Mouse (Mus musculus) forebrain, embryonic 15.5 days (tissue): ENCODE results near the gene Cdcp2. TPM values are rescaled to one million over a fixed set of nuclear protein-coding genes. Genes with fewer than 3 reads are reported as not detected.
"Not testable (repeated sequence)": the region's sequence is repeated elsewhere in the genome, so short reads cannot be mapped to it uniquely, and the experiment has no call there.

Source experiments
- ATAC-seq: fragments of 200-750 bp; cut with Nextera tagmentation; replicated peaks from 2 replicates; pipeline ENCODE4 v1.8.0; 2017; ENCODE audit warnings: mild to moderate bottlenecking, moderate TSS enrichment, moderate library complexity
- H3K27ac ChIP-seq: fragments of 300-500 bp; sonication (generic); replicated peaks from 2 replicates; pipeline ENCODE4 v1.5.1; 2015; ENCODE audit warnings: mild to moderate bottlenecking, inconsistent platforms
- H3K27me3 ChIP-seq: fragments of 300-500 bp; sonication (generic); 2 replicates; pipeline ENCODE4 v1.6.1; 2015; ENCODE audit warnings: inconsistent platforms
- H3K36me3 ChIP-seq: fragments of 300-500 bp; sonication (generic); 2 replicates; pipeline ENCODE4 v1.6.1; 2015; ENCODE audit warnings: mild to moderate bottlenecking, inconsistent platforms
- H3K4me1 ChIP-seq: fragments of 300-500 bp; sonication (generic); 2 replicates; pipeline ENCODE4 v1.6.1; 2015; ENCODE audit warnings: inconsistent platforms
- H3K4me2 ChIP-seq: fragments of 300-500 bp; sonication (generic); replicated peaks from 2 replicates; pipeline ENCODE4 v1.6.1; 2015; ENCODE audit warnings: mild to moderate bottlenecking, inconsistent platforms
- H3K4me3 ChIP-seq: fragments of 300-500 bp; sonication (generic); 2 replicates; pipeline ENCODE4 v1.5.1; 2015; ENCODE audit warnings: mild to moderate bottlenecking, inconsistent platforms
- H3K9ac ChIP-seq: fragments of 300-500 bp; sonication (generic); replicated peaks from 2 replicates; pipeline ENCODE4 v1.6.1; 2015; ENCODE audit warnings: mild to moderate bottlenecking, inconsistent platforms
- H3K9me3 ChIP-seq: fragments of 300-500 bp; sonication (generic); 2 replicates; pipeline ENCODE4 v1.6.1; 2016; ENCODE audit warnings: inconsistent platforms
- WGBS: fragments of 180-500 bp; shearing (Covaris S2); methylation state at CpG from one replicate; pipeline ENCODE4 v1.1.7; 2015; ENCODE audit warnings: mixed read lengths; 5-methylcytosine and 5-hydroxymethylcytosine counted together
- polyA plus RNA-seq: library from polyadenylated mRNA; unstranded; fragments of >200 nt; fragmentation: Nextera tagmentation; extraction: Ambion mirVana; gene quantifications from 2 replicates; pipeline ENCODE4 v1.2.1, GENCODE M21; 2015

Gene Cdcp2
- polyA plus RNA-seq, 1 experiment from 2014 or later, result not detected

GRCm38 (mm10) chr4:107096043-107096442, 648 bp upstream of the Cdcp2 start:
- Histone ChIP-seq H3K9me3 (no peaks in the 10 kb centered on the region), H3K9ac (no peak overlapping the region), H3K4me2 (no peak overlapping the region), H3K36me3 (no peaks in the 10 kb centered on the region), H3K27me3 (no peaks in the 10 kb centered on the region), H3K4me1 (peaks cover 3% of the 10 kb centered on the region; the same call in 1 of the 2 replicates), H3K4me3 (no peak overlapping the region), H3K27ac (no peak overlapping the region)
- no peak for ATAC-seq
- WGBS, result 33% methylated on average over 6 of the region's 6 CpGs

GRCm38 (mm10) chr4:107097871-107098270, 1.2 kb downstream of the Cdcp2 start:
- Histone ChIP-seq H3K27me3 (no peaks in the 10 kb centered on the region), H3K36me3 (no peaks in the 10 kb centered on the region), H3K9ac (no peak overlapping the region), H3K9me3 (no peaks in the 10 kb centered on the region), H3K27ac (no peak overlapping the region), H3K4me3 (no peak overlapping the region), H3K4me2 (no peak overlapping the region), H3K4me1 (peaks cover 3% of the 10 kb centered on the region; the same call in 1 of the 2 replicates)
- WGBS, result 66% methylated on average over 15 of the region's 15 CpGs
- ATAC-seq, result no peak

GRCm38 (mm10) chr4:107098375-107098774, 1.7 kb downstream of the Cdcp2 start:
- H3K36me3 ChIP-seq, result no peaks in the 10 kb centered on the region
- WGBS, result 87% methylated on average over 10 of the region's 10 CpGs
- H3K4me2 ChIP-seq, result no peak overlapping the region
- no peak overlapping the region for H3K9ac ChIP-seq
- H3K9me3 ChIP-seq, result no peaks in the 10 kb centered on the region
- H3K4me1 ChIP-seq, result peaks cover 3% of the 10 kb centered on the region; the same call in 1 of the 2 replicates
- H3K4me3 ChIP-seq, result no peak overlapping the region
- ATAC-seq, result no peak
- no peak overlapping the region for H3K27ac ChIP-seq
- H3K27me3 ChIP-seq, result no peaks in the 10 kb centered on the region

- Histone ChIP-seq H3K36me3 (no peaks in the 10 kb centered on the region), H3K4me3 (no peak overlapping the region), H3K27me3 (no peaks in the 10 kb centered on the region), H3K9me3 (no peaks in the 10 kb centered on the region), H3K4me1 (peaks cover 3% of the 10 kb centered on the region; the same call in 1 of the 2 replicates), H3K9ac (no peak overlapping the region), H3K27ac (no peak overlapping the region), H3K4me2 (no peak overlapping the region)
- ATAC-seq, result no peak
- 66% methylated on average over 17 of the region's 17 CpGs for WGBS
Observed at GRCm38 (mm10) chr4:107098791-107099525, 2.3 kb downstream of the Cdcp2 start.

- no peaks in the 10 kb centered on the region; the same call in 1 of the 2 replicates for H3K4me1 ChIP-seq
- no peaks in the 10 kb centered on the region for H3K27me3 ChIP-seq
- H3K9ac ChIP-seq, result no peak overlapping the region
- no peak overlapping the region for H3K4me2 ChIP-seq
- 80% methylated on average over 8 of the region's 8 CpGs for WGBS
- no peaks in the 10 kb centered on the region for H3K36me3 ChIP-seq
- H3K9me3 ChIP-seq, result no peaks in the 10 kb centered on the region
- no peak overlapping the region for H3K4me3 ChIP-seq
- ATAC-seq, result no peak
- H3K27ac ChIP-seq, result no peak overlapping the region
Observed at GRCm38 (mm10) chr4:107102220-107102619, 5.5 kb downstream of the Cdcp2 start.

- Histone ChIP-seq H3K9me3 (no peaks in the 10 kb centered on the region), H3K36me3 (no peaks in the 10 kb centered on the region), H3K4me1 (0 out of 2 replicates have a peak, but pooled peaks cover 4% of the 10 kb centered on the region), H3K27ac (no peak overlapping the region), H3K27me3 (no peaks in the 10 kb centered on the region), H3K9ac (no peak overlapping the region), H3K4me2 (no peak overlapping the region), H3K4me3 (no peak overlapping the region)
- ATAC-seq, result no peak
- WGBS, result 92% methylated on average over 16 of the region's 16 CpGs
Observed at GRCm38 (mm10) chr4:107106777-107107176, 10.1 kb downstream of the Cdcp2 start.

- no peak overlapping the region for H3K4me2 ChIP-seq
- no peak overlapping the region for H3K27ac ChIP-seq
- 0 out of 2 replicates have a peak, but pooled peaks cover 4% of the 10 kb centered on the region for H3K4me1 ChIP-seq
- no peaks in the 10 kb centered on the region for H3K9me3 ChIP-seq
- no peak for ATAC-seq
- H3K4me3 ChIP-seq, result no peak overlapping the region
- no peak overlapping the region for H3K9ac ChIP-seq
- no peaks in the 10 kb centered on the region for H3K36me3 ChIP-seq
- 52% methylated on average over 13 of the region's 13 CpGs for WGBS
- H3K27me3 ChIP-seq, result no peaks in the 10 kb centered on the region
Observed at GRCm38 (mm10) chr4:107108291-107108731, 11.6 kb downstream of the Cdcp2 start.

GRCm38 (mm10) chr4:107109181-107109580, 12.5 kb downstream of the Cdcp2 start:
- H3K27me3 ChIP-seq, H3K9ac ChIP-seq, H3K4me2 ChIP-seq, H3K9me3 ChIP-seq, ATAC-seq, H3K36me3 ChIP-seq, H3K4me1 ChIP-seq, H3K27ac ChIP-seq, H3K4me3 ChIP-seq: not testable (repeated sequence)
- 93% methylated on average over 6 of the region's 6 CpGs for WGBS

GRCm38 (mm10) chr4:107114278-107114677, 17.6 kb downstream of the Cdcp2 start:
- WGBS, result 70% methylated on average over 8 of the region's 8 CpGs
- H3K27me3 ChIP-seq, result no peaks in the 10 kb centered on the region
- no peaks in the 10 kb centered on the region for H3K9me3 ChIP-seq
- H3K4me1 ChIP-seq, result no peaks in the 10 kb centered on the region
- no peak for ATAC-seq
- H3K9ac ChIP-seq, result no peak overlapping the region
- H3K4me2 ChIP-seq, result no peak overlapping the region
- H3K36me3 ChIP-seq, result no peaks in the 10 kb centered on the region
- H3K4me3 ChIP-seq, result no peak overlapping the region
- H3K27ac ChIP-seq, result no peak overlapping the region

GRCm38 (mm10) chr4:107117741-107118385, 21.2 kb downstream of the Cdcp2 start:
- no peak overlapping the region for H3K27ac ChIP-seq
- no peak for ATAC-seq
- no peaks in the 10 kb centered on the region for H3K9me3 ChIP-seq
- 0 out of 2 replicates have a peak, but pooled peaks cover 2% of the 10 kb centered on the region for H3K4me1 ChIP-seq
- H3K4me3 ChIP-seq, result no peak overlapping the region
- no peaks in the 10 kb centered on the region for H3K27me3 ChIP-seq
- WGBS, result 90% methylated on average over 2 of the region's 2 CpGs
- no peak overlapping the region for H3K9ac ChIP-seq
- H3K4me2 ChIP-seq, result no peak overlapping the region
- H3K36me3 ChIP-seq, result no peaks in the 10 kb centered on the region

GRCm38 (mm10) chr4:107119056-107119455, 22.4 kb downstream of the Cdcp2 start:
- 66% methylated on average over 4 of the region's 4 CpGs for WGBS
- 0 out of 2 replicates have a peak, but pooled peaks cover 2% of the 10 kb centered on the region for H3K4me1 ChIP-seq
- no peak overlapping the region for H3K4me2 ChIP-seq
- no peaks in the 10 kb centered on the region for H3K36me3 ChIP-seq
- H3K4me3 ChIP-seq, result no peak overlapping the region
- H3K9me3 ChIP-seq, result no peaks in the 10 kb centered on the region
- no peak overlapping the region for H3K27ac ChIP-seq
- no peak for ATAC-seq
- H3K9ac ChIP-seq, result no peak overlapping the region
- H3K27me3 ChIP-seq, result no peaks in the 10 kb centered on the region

- no peak overlapping the region for H3K27ac ChIP-seq
- no peak overlapping the region for H3K9ac ChIP-seq
- H3K4me1 ChIP-seq, result 0 out of 2 replicates have a peak, but pooled peaks cover 2% of the 10 kb centered on the region
- no peaks in the 10 kb centered on the region for H3K27me3 ChIP-seq
- H3K4me3 ChIP-seq, result no peak overlapping the region
- no peaks in the 10 kb centered on the region for H3K9me3 ChIP-seq
- H3K36me3 ChIP-seq, result no peaks in the 10 kb centered on the region
- ATAC-seq, result no peak
- no peak overlapping the region for H3K4me2 ChIP-seq
- 98% methylated on average over 6 of the region's 6 CpGs for WGBS
Observed at GRCm38 (mm10) chr4:107120676-107121075, 24.0 kb downstream of the Cdcp2 start.
